8 mouse cellular contexts compared by ENCODE assay signal in the genomic region with DNA sequence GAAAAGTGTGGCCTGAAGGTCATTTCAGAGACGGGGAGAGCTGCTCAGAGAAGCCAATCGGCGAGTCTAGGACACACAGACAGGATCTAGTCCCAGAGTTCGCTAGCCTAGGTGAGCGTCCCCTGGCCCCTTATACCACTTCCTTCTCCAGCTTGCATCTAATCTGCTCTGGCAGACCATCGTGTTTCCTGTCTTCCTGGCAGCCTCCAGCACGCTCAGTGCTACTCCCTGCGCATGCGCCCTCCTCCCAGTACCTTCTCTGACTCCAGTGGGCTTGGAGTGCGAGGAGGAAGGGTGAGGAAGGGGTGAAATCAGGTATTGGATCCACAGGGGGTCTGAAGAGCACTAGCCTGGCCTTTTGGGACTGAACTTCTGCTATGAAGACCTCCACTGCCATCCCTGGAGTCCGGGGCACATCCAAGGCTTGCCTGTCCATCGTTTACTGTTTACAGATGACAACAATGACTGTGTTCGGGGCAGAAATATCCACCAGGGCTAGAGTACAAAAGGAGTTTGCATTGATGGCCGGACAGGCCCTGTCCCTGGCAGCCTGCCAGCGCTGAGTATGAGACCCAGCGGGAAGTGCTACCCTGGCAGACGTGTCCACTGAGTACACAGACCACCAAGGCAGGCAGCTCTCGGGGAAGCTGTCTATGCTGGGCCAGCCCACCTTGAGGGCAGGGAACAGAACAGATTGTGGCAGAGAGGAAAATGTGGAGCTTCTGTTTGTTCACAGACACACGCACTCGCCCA. TPM values are rescaled to one million over a fixed set of nuclear protein-coding genes. Genes with fewer than 3 reads are reported as not detected.
DNase-seq lines count a peak whose midpoint lies in the region; ATAC-seq and TF ChIP-seq lines count a peak whose summit lies in the region.

No protein-coding gene starts in this region.

- no peak overlapping the region for H3K9ac ChIP-seq in heart, embryonic 12.5 days

- peak; percentile 40 to 58 for DNase-seq in adrenal gland, adult (ENCODE audit: inconsistent age in 2 of 2, low spot score in 1 of 2)
- DNase-seq in adrenal gland, adult 8-10 months = no peak
- peak; percentile 62 for DNase-seq in kidney, postnatal 14 days
- peak; percentile 71 for DNase-seq in thymus, adult 2 months
- DNase-seq in left cerebral cortex, adult 2 months (ENCODE audit: extremely low spot score in 1 of 2, low spot score in 2 of 2) = no peak

- H3K27me3 ChIP-seq in heart, embryonic 12.5 days (replicated peaks) = no peaks in the 10 kb centered on the region
- peaks cover 23% of the 10 kb centered on the region for H3K27me3 ChIP-seq in megakaryocyte, embryonic 14.5 days (replicated peaks)
- H3K27me3 ChIP-seq in thymus, adult 2 months (ENCODE audit: control insufficient read depth, insufficient read depth, low read length) = no peaks in the 10 kb centered on the region

- ATAC-seq in cerebellum, adult (ENCODE audit: insufficient number of reproducible peaks, low FRiP score, low TSS enrichment) = peak; percentile 40
- peak; percentile 34; the same call in 1 of the 2 replicates for ATAC-seq in heart, embryonic 12.5 days (ENCODE audit: insufficient number of reproducible peaks, low FRiP score)

- peaks cover 28% of the 10 kb centered on the region for H3K4me1 ChIP-seq in heart, embryonic 12.5 days (replicated peaks)
- peaks cover 69% of the 10 kb centered on the region for H3K4me1 ChIP-seq in megakaryocyte, embryonic 14.5 days
- H3K4me1 ChIP-seq in thymus, adult 2 months (replicated peaks; ENCODE audit: control insufficient read depth, insufficient read depth, low read length) = peaks cover 6% of the 10 kb centered on the region

- peak overlapping the region; percentile 26; the same call in 1 of the 2 replicates for H3K27ac ChIP-seq in heart, embryonic 12.5 days (ENCODE audit: poor library complexity, severe bottlenecking)
- no peak overlapping the region for H3K27ac ChIP-seq in thymus, adult 2 months (ENCODE audit: control insufficient read depth, insufficient read depth, low read length)
- no peak overlapping the region for H3K27ac ChIP-seq in left cerebral cortex, adult 2 months

- intact Hi-C loops in left cerebral cortex, adult 2 months (cut with DNase I) = loop anchor here (2.0 to 5.0 kb wide), 3 partner anchors 43 to 243 kb away; no protein-coding TSS in a partner anchor

- TF ChIP-seq CTCF in thymus, adult 2 months (IDR thresholded peaks at IDR 0.05; ENCODE audit: borderline replicate concordance, control insufficient read depth, extremely low read depth, insufficient read depth, low read length, poor library complexity) = no peak
- no peak for TF ChIP-seq CTCF in left cerebral cortex, adult 2 months (IDR thresholded peaks at IDR 0.05)

- no peaks in the 10 kb centered on the region for H3K9me3 ChIP-seq in heart, embryonic 12.5 days (replicated peaks)
- no peaks in the 10 kb centered on the region for H3K9me3 ChIP-seq in megakaryocyte, embryonic 14.5 days

- 0 out of 2 replicates have a peak overlapping the region, but pooled peaks have one; percentile 8 for H3K4me2 ChIP-seq in heart, embryonic 12.5 days

- H3K36me3 ChIP-seq in heart, embryonic 12.5 days = no peaks in the 10 kb centered on the region
- no peaks in the 10 kb centered on the region for H3K36me3 ChIP-seq in megakaryocyte, embryonic 14.5 days (replicated peaks; ENCODE audit: low read length)
- H3K36me3 ChIP-seq in thymus, adult 2 months (ENCODE audit: control insufficient read depth, insufficient read depth, low read length) = no peaks in the 10 kb centered on the region

- TF ChIP-seq POLR2A in thymus, adult 2 months (IDR thresholded peaks at IDR 0.05; ENCODE audit: control insufficient read depth, extremely low read depth, insufficient read depth, low read length, poor library complexity) = no peak

- H3K4me3 ChIP-seq in heart, embryonic 12.5 days = no peak overlapping the region
- H3K4me3 ChIP-seq in megakaryocyte, embryonic 14.5 days (replicated peaks) = peak overlapping the region; percentile 90
- peak overlapping the region; percentile 28; the same call in 1 of the 2 replicates for H3K4me3 ChIP-seq in thymus, adult 2 months (ENCODE audit: control insufficient read depth, insufficient read depth, low read length)
- no peak overlapping the region for H3K4me3 ChIP-seq in left cerebral cortex, adult 2 months

- 48% methylated on average over 20 of the region's 20 CpGs for WGBS in heart, embryonic 12.5 days
- 35% methylated on average over 20 of the region's 20 CpGs for WGBS in thymus, adult 2 months

RNA-seq across cellular contexts. Expression of gene Cdh5, which starts 1.9 kb away (rescaled TPM):
- 10 to 100 TPM; 35.5 to 62.6 (median 44.2) TPM for total RNA-seq in adrenal gland, adult 8-10 months (2022)
- polyA plus RNA-seq in heart, embryonic 12.5 days (2016; fragmentation: Nextera tagmentation; extraction: Ambion mirVana) = 47.6 and 51.6 TPM in 2 replicates
- polyA plus RNA-seq in megakaryocyte, embryonic 14.5 days (2012; ENCODE audit: insufficient read depth, low replicate concordance) = 0.41 TPM in 2 replicates
- 15.7 and 17.4 TPM in 2 replicates for polyA plus RNA-seq in thymus, adult 2 months (2012; rRNA removed)
- 10 to 100 TPM; 11.7 to 12.0 TPM for total RNA-seq in left cerebral cortex, adult 2 months (2021)

Comparison
In these comparisons a context has a peak if more than half of its experiments do, and no peak if none do; other contexts are left out.
1. DNase-seq: peak in adrenal gland, adult (2 of 2), kidney, postnatal 14 days (single experiment) and thymus, adult 2 months (single experiment); none in adrenal gland, adult 8-10 months (single experiment) and left cerebral cortex, adult 2 months (0 of 2).
2. H3K4me3 ChIP-seq: peak in megakaryocyte, embryonic 14.5 days (single experiment) and thymus, adult 2 months (single experiment); none in heart, embryonic 12.5 days (single experiment) and left cerebral cortex, adult 2 months (single experiment).
3. RNA of gene Cdh5, which starts 1.9 kb away (polyA plus RNA-seq): 47.6 to 51.6 TPM in heart, embryonic 12.5 days and 15.7 to 17.4 TPM in thymus, adult 2 months; 0.41 TPM in megakaryocyte, embryonic 14.5 days; every median in the first group is over 10 times any median in the second.